Mouse (Mus musculus) lung, postnatal 4 days (tissue): Measurements from ENCODE around the gene Rsph14.
A peak's percentile ranks its signal among the peaks of the same experiment; 100 is the strongest.

ENCODE experiments used
- DNase-seq, 2 experiments: peaks; one replicate each; pipeline ENCODE4 v3.0.0; 2021

The Rsph14 gene

GRCm38 (mm10) chr10:75032395-75032794 lies at the start of gene Rsph14:
Gene Rsph14 (minus strand): TSS chr10:75032586.
- DNase-seq: peak; percentile 63 to 71

- DNase-seq: no peak
Observed at GRCm38 (mm10) chr10:75078174-75079128, 46.1 kb upstream of the Rsph14 start.

DNA sequence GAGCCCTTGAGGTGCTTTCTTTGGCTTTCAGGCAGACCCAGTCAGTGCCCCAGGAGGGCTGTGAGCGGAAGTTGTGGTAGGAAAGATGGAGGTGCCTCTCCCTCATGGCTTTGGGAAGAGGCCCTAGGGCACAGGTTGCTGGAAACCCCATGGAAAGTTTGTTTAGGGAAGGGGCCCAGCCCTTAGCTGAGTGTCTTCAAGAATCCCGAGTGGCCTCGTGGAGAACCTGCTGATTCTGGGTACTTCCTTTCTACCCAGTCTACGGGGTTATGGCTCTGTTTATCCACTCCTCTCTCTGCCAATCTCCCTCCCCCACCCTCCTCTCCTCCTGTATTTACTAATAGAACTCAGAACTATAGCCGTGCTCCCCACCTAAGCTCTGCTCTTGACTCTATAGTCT lies 43.3 kb upstream of the Rsph14 start:
- no peak for DNase-seq

DNA sequence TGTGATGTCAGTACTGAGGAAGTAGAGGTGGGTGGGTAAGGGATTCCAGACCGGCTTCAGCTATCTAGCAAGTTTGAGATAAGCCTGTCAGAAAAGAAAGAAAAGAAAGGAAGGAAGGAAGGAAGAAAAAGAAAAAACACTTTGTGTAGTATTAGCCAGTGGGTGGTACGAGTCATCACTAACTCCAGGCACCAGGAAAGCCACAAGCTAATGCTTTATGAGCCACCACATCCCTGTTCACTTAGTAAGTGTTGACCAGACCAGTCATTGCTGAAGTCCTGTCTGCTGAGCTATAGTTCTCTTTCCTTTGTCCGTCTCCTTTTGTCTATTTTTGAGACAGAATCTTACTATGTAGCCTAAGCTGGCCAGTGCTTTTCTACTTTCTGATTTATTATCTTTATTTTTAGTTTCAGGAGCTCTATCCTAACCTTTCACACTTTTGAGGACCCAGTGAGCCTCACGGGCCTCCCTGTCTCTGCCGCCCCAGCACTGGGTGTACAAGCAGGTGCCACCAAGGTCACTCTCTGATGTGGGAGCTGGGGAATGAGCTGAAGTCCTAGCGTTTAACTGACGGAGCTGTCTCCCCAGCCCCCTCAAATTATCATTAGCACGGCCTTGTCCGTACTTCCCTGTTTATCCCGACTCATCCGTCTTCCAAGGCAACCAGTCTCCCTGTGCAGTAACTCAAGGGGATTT lies 38.0 kb upstream of the Rsph14 start:
- DNase-seq: no peak

GRCm38 (mm10) chr10:75068624-75069328 lies 36.4 kb upstream of the Rsph14 start:
- peak; percentile 44 to 54 for DNase-seq

DNA sequence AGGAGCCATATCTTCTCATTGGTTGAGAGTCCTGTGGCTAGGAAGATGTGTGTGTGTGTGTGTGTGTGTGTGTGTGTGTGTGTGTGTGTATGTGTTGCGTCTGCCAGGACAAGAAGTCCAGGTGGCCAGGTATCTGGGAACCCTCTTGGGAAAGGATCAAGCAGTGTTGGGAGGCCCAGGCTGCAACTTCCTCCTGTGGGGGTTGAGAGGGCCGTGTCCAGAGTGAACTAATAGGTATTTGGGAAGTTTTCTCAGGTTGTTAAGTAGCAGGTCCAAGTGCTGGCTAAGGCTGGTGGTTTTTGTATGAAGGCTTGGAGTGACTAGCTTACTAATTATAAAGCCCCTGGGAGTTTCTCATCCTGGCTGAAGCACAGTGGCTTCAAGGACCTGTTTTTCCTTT lies 35.7 kb upstream of the Rsph14 start:
- peak; percentile 28 to 58 for DNase-seq

- DNase-seq: no peak
Observed at GRCm38 (mm10) chr10:75067446-75067845, 35.1 kb upstream of the Rsph14 start.

DNA sequence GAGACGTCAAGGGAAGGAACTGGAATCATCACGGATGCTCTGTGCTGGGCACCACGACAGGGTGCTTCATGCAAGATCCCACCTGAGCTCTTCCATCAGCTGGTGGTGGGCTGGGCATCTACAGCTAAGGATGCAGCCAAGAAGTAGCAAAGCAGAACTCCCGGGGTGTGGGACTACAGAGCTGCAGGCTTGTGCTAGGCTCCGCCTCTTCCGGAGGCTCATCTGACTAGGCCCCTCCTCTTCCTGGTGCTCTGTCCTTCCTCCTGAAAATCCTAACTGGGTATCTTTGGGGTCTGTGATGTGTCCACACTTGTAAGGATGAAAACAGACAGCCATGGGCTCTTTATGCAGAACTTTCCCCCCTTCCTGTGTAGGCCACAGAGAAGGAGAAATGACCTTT lies 33.3 kb upstream of the Rsph14 start:
- DNase-seq: no peak

- no peak for DNase-seq
Observed at GRCm38 (mm10) chr10:75063301-75063965, 31.0 kb upstream of the Rsph14 start.

- no peak for DNase-seq
Observed at GRCm38 (mm10) chr10:75062621-75063020, 30.2 kb upstream of the Rsph14 start.

DNA sequence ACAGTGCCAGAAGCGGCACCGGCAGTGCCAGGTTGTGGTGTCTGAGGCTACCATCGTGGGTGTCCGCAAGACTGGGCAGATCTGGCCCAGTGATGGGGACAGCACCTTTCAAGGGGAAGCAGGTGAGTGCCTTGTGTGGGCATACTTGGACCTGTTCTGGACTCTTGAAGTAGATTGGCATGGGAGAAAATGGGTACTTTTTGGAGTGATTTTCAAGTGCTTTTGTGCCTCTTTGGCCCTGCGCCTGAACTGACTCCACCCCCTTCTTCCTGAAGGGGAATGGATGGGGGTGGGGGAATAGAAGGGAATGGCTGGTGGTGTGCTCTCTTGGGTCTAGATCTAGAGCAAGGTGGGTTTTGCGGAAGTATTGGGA lies 29.8 kb upstream of the Rsph14 start:
- DNase-seq: peak; percentile 77 to 82

DNA sequence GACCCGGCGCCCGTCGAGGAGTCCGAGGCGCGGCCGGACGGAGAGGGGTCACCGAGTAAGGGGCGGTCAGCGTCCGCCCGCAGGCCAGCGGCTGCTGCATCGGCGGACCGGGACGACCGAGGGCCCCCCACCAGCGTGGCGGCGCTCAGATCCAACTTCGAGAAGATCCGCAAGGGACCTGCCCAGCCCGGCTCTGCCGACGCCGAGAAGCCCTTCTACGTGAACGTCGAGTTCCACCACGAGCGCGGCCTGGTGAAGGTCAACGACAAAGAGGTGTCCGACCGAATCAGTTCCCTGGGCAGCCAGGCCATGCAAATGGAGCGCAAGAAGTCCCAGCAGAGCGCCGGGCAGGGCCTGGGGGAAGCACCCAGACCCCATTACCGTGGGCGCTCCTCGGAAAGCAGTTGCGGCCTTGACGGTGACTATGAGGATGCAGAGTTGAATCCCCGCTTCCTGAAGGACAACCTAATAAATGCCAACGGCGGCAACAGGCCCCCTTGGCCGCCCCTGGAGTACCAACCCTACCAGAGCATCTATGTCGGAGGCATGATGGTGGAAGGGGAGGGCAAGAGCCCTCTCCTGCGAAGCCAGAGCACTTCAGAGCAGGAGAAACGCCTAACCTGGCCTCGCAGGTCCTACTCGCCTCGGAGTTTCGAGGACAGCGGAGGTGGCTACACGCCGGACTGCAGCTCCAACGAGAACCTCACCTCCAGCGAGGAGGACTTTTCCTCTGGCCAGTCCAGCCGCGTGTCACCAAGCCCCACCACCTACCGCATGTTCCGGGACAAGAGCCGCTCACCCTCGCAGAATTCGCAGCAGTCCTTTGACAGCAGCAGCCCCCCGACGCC lies 29.2 kb upstream of the Rsph14 start:
- DNase-seq: peak; percentile 43 to 44

DNA sequence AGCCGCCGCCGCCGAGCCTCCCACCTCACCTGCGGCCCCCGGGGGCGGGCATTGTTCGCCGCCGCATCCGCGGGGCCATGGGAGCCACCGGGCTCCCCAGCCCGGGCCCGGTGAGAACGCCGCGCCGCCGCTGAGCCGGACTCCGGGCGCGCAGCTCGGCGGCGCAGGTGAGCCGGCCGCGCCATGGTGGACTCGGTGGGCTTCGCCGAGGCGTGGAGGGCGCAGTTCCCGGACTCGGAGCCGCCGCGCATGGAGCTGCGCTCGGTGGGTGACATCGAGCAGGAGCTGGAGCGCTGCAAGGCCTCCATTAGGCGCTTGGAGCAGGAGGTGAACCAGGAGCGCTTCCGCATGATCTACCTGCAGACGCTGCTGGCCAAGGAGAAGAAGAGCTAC lies 28.5 kb upstream of the Rsph14 start:
- DNase-seq: peak; percentile 33 to 35

DNA sequence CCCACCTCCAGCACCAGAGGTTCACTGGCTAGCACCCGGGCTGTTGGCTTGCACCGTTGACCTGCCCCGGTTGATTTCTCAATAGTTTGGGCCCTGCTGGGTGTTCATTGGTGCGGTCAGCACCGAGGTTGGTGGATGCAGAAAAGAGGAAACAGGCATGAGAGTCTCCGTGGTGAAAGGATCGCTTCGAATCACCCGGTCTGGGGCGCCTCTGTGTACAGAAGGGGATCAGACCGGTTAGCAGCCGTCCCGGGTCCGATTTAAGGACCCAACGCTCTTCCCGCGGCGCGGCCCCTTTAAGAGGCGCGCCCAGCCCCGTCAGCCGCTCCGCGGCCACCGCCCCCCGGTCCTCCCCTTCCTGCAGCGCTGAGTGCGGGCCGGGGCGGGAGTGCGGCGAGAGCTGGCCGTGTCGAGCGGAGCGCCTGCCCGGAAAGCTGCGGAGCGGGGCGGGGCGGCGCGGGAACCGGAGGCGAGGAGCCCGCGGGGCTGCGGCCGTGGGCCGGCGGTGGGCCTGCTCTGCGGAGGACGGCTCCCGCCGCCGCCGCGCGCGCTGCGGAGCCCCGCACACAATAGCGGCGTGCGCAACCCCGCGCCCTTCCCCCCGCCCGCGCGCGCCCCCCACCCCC lies 27.9 kb upstream of the Rsph14 start, which contains the start of gene Bcr:
Bcr (plus strand) TSS at position 376 of the 626 bp plus-strand sequence.
- DNase-seq: peak; percentile 84 to 89

DNA sequence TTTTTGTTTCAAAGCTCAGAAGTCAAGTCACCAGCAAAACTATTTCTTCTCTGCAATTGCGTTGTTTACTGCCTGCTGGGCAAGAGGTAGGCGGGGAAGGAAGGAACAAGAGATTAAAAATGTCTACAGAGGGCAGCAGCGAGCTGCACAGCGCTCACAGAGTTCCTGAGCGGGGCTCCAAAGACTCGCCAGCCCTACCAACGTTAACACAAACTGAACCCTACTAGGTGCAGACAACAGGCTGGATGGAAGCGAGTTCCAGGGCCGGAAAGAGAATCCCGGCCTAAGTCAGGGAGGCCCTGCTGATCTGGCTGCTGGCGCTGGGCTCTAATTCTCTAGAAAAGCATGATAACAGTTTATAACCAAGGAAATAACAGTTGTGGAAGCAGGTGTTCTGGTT lies 27.0 kb upstream of the Rsph14 start:
- DNase-seq: peak; percentile 79 to 84

DNA sequence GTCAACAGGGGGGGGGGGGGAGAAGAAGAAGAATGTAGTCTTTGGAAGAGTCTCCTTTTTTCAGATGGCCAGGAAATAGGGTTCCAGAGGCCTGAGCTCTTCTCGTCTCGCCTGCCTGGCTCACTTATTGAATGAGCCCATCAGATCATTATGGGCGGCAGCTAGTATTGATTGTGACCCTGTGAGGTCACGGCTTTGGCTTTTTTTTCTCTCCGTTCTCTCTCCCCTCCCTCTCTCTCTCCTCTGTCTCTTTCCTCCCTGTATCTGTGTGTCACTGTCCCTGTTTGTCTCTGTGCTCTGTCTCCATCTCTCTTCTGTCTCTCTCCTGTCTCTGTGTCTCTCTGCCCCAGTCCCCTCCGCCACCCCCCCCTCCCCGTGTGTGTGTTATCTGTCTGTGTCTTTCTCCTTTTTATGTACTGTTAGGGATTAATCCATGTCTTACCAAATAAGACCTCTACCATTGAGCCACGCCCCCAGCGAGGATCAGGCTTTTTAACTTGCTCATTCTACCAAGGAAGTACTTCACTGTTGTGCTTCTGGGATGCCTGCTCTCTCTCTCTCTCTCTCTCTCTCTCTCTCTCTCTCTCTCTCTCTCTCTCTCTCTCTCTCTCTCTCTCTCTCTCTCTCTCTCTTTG lies 26.5 kb upstream of the Rsph14 start:
- peak in 1 of 2 experiments; percentile 27 for DNase-seq

GRCm38 (mm10) chr10:75058336-75058735 lies 25.9 kb upstream of the Rsph14 start:
- peak; percentile 43 to 50 for DNase-seq

DNA sequence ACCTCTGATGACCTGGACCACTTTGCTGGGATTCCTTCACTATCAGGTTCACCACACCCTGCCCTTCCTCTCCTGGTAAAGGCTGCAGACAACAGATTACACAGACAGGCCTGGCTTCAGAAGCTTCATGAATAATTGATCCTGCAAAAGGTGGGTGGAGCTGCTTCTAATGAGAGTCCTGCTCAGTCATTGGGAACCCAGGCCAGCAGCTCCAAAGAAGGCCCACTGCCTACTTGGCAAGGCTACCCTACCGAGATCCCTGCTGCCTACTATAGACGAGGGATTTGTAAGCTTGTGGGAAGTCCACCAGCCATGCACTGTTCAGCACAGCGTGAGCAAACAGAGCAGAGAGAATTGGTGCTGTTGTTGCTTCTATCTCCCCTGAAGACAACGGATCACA lies 23.9 kb upstream of the Rsph14 start:
- DNase-seq: no peak

DNA sequence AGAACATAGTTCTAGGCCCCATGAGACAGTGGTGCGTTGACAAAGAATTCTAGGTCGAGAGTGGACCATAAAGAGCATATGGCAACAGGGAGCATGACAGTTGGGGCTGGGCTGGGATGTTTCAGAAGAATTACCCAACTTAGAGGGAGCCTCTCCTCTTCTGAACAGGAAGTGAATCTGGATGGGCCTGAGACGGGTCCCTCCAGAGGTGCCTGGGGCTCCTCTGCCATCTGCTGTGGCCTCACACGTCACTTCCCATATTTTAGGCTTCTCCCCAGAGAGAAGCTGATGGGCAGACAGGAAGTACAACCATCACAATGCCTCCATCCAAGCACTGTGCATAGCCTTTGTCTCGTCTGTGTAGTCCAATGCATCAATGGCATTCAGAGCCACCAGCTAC lies 23.3 kb upstream of the Rsph14 start:
- DNase-seq: no peak

- DNase-seq: peak; percentile 34 to 75
Observed at GRCm38 (mm10) chr10:75054125-75054524, 21.7 kb upstream of the Rsph14 start.

- no peak for DNase-seq
Observed at GRCm38 (mm10) chr10:75053655-75054054, 21.3 kb upstream of the Rsph14 start.
